Mouse (Mus musculus) forebrain, postnatal 0 days (tissue): ENCODE results near the gene Tnfrsf14. TPM values are rescaled to one million over a fixed set of nuclear protein-coding genes. Genes with fewer than 3 reads are reported as not detected.

Experiments used
- ATAC-seq: fragments of 200-750 bp; cut with Nextera tagmentation; 2 replicates; pipeline ENCODE4 v1.8.0; 2017; ENCODE audit warnings: mild to moderate bottlenecking, moderate library complexity
- DNase-seq: peaks from one replicate; pipeline ENCODE4 v3.0.0-alpha.2; 2015
- H3K27ac ChIP-seq: fragments of 300-500 bp; sonication (generic); 2 replicates; pipeline ENCODE4 v1.5.1; 2014; ENCODE audit warnings: low read depth, mild to moderate bottlenecking, antibody characterized with exemption, low read length, moderate library complexity, mixed read lengths
- H3K27me3 ChIP-seq: fragments of 300-500 bp; sonication (generic); 2 replicates; pipeline ENCODE4 v1.6.1; 2014; ENCODE audit warnings: mild to moderate bottlenecking, low read length, mixed read lengths; ENCODE audit not compliant: insufficient read depth
- H3K36me3 ChIP-seq: fragments of 300-500 bp; sonication (generic); 2 replicates; pipeline ENCODE4 v1.6.1; 2014; ENCODE audit warnings: mild to moderate bottlenecking, moderate library complexity; ENCODE audit not compliant: insufficient read depth
- H3K4me1 ChIP-seq: fragments of 300-500 bp; sonication (generic); 2 replicates; pipeline ENCODE4 v1.6.1; 2014; ENCODE audit warnings: antibody characterized with exemption; ENCODE audit not compliant: insufficient read depth
- H3K4me2 ChIP-seq: fragments of 300-500 bp; sonication (generic); 2 replicates; pipeline ENCODE4 v1.6.1; 2014; ENCODE audit warnings: low read depth, mild to moderate bottlenecking, moderate library complexity
- H3K4me3 ChIP-seq: fragments of 300-500 bp; sonication (generic); 2 replicates; pipeline ENCODE4 v1.5.1; 2014; ENCODE audit warnings: low read depth, low read length, mixed read lengths
- H3K9ac ChIP-seq: fragments of 300-500 bp; sonication (generic); 2 replicates; pipeline ENCODE4 v1.6.1; 2014; ENCODE audit warnings: mild to moderate bottlenecking
- H3K9me3 ChIP-seq: fragments of 300-500 bp; sonication (generic); 2 replicates; pipeline ENCODE4 v1.6.1; 2016; ENCODE audit warnings: low read length
- CTCF ChIP-seq: sonication (generic); IDR thresholded peaks from 2 replicates; pipeline ENCODE4 v1.5.1; 2016; ENCODE audit warnings: antibody characterized with exemption, control low read depth, low read depth
- WGBS: fragments of 180-500 bp; shearing (Covaris S2); extraction: QIAGEN DNeasy Blood & Tissue Kit; methylation state at CpG from one replicate; pipeline ENCODE4 v1.1.7; 2014; 5-methylcytosine and 5-hydroxymethylcytosine counted together
- polyA plus RNA-seq: library from polyadenylated mRNA; unstranded; fragments of >200 nt; fragmentation: Nextera tagmentation; extraction: Ambion mirVana; gene quantifications from 2 replicates; pipeline ENCODE4 v1.2.1, GENCODE M21; 2015
- total RNA-seq: library from RNA; depleted of rRNA; stranded (reverse); fragments of >200 nt; gene quantifications from 2 replicates; pipeline ENCODE4 v1.2.3, GENCODE M21; 2014

Gene Tnfrsf14
- total and polyA plus RNA-seq, 2 experiments from 2014 or later = not detected

- Histone ChIP-seq H3K4me2 (no peak overlapping the region), H3K9me3 (no peaks in the 10 kb centered on the region), H3K4me3 (no peak overlapping the region), H3K27me3 (no peaks in the 10 kb centered on the region), H3K4me1 (peaks cover 14% of the 10 kb centered on the region), H3K27ac (no peak overlapping the region), H3K9ac (no peak overlapping the region), H3K36me3 (no peaks in the 10 kb centered on the region)
- no peak for ATAC-seq
- no peak for TF ChIP-seq CTCF
- WGBS = 83% methylated on average over 5 of the region's 5 CpGs
- DNase-seq = no peak
Measured at GRCm38 (mm10) chr4:154895549-154895948, 32.8 kb downstream of the Tnfrsf14 start.

- 88% methylated on average over 14 of the region's 14 CpGs for WGBS
- Histone ChIP-seq H3K4me1 (no peaks in the 10 kb centered on the region), H3K4me3 (no peak overlapping the region), H3K4me2 (no peak overlapping the region), H3K36me3 (no peaks in the 10 kb centered on the region), H3K27me3 (no peaks in the 10 kb centered on the region), H3K9ac (no peak overlapping the region), H3K27ac (no peak overlapping the region), H3K9me3 (no peaks in the 10 kb centered on the region)
- DNase-seq = no peak
- no peak for ATAC-seq
- TF ChIP-seq CTCF = no peak
Measured at GRCm38 (mm10) chr4:154890887-154891286, 37.5 kb downstream of the Tnfrsf14 start.

GRCm38 (mm10) chr4:154887593-154888250 is 40.6 kb downstream of the Tnfrsf14 start:
- Histone ChIP-seq H3K9ac (no peak overlapping the region), H3K4me3 (no peak overlapping the region), H3K4me1 (no peaks in the 10 kb centered on the region), H3K4me2 (no peak overlapping the region), H3K9me3 (no peaks in the 10 kb centered on the region), H3K27ac (no peak overlapping the region), H3K27me3 (no peaks in the 10 kb centered on the region), H3K36me3 (no peaks in the 10 kb centered on the region)
- DNase-seq (no peak), ATAC-seq (no peak)
- TF ChIP-seq CTCF = no peak
- WGBS = 87% methylated on average over 15 of the region's 15 CpGs

GRCm38 (mm10) chr4:154886876-154887592 is 41.3 kb downstream of the Tnfrsf14 start:
- Histone ChIP-seq H3K9ac (no peak overlapping the region), H3K27me3 (no peaks in the 10 kb centered on the region), H3K4me1 (no peaks in the 10 kb centered on the region), H3K4me3 (no peak overlapping the region), H3K4me2 (no peak overlapping the region), H3K36me3 (no peaks in the 10 kb centered on the region), H3K9me3 (no peaks in the 10 kb centered on the region), H3K27ac (no peak overlapping the region)
- no peak for TF ChIP-seq CTCF
- WGBS = 68% methylated on average over 13 of the region's 13 CpGs
- ATAC-seq (peak; percentile 36; the same call in 1 of the 2 replicates), DNase-seq (no peak)

- Histone ChIP-seq H3K36me3 (no peaks in the 10 kb centered on the region), H3K4me2 (no peak overlapping the region), H3K4me3 (no peak overlapping the region), H3K27me3 (no peaks in the 10 kb centered on the region), H3K27ac (no peak overlapping the region), H3K9me3 (no peaks in the 10 kb centered on the region), H3K4me1 (no peaks in the 10 kb centered on the region), H3K9ac (no peak overlapping the region)
- 83% methylated on average over 11 of the region's 11 CpGs for WGBS
- no peak for DNase-seq
- no peak for ATAC-seq
- TF ChIP-seq CTCF = no peak
Measured at GRCm38 (mm10) chr4:154885416-154885815, 42.9 kb downstream of the Tnfrsf14 start.

- DNase-seq = no peak
- Histone ChIP-seq H3K36me3 (no peaks in the 10 kb centered on the region), H3K9ac (no peak overlapping the region), H3K4me1 (no peaks in the 10 kb centered on the region), H3K27ac (no peak overlapping the region), H3K9me3 (no peaks in the 10 kb centered on the region), H3K4me3 (no peak overlapping the region), H3K27me3 (no peaks in the 10 kb centered on the region), H3K4me2 (no peak overlapping the region)
- TF ChIP-seq CTCF = no peak
- WGBS = 33% methylated on average over 13 of the region's 14 CpGs
- no peak for ATAC-seq
Measured at GRCm38 (mm10) chr4:154882014-154882659, 46.2 kb downstream of the Tnfrsf14 start.

GRCm38 (mm10) chr4:154880730-154881129 is 47.6 kb downstream of the Tnfrsf14 start:
- no peak for DNase-seq
- H3K9ac ChIP-seq = no peak overlapping the region
- ATAC-seq = no peak
- H3K9me3 ChIP-seq = no peaks in the 10 kb centered on the region
- 70% methylated on average over 6 of the region's 6 CpGs for WGBS
- no peaks in the 10 kb centered on the region for H3K27me3 ChIP-seq
- no peak overlapping the region for H3K27ac ChIP-seq
- no peak overlapping the region for H3K4me3 ChIP-seq
- no peak for TF ChIP-seq CTCF
- H3K4me2 ChIP-seq = no peak overlapping the region
- no peaks in the 10 kb centered on the region for H3K4me1 ChIP-seq
- no peaks in the 10 kb centered on the region for H3K36me3 ChIP-seq
